Mouse (Mus musculus) MEL (cell line): Measurements from ENCODE around the gene Grk2. TPM values are rescaled to one million over a fixed set of nuclear protein-coding genes. Genes with fewer than 3 reads are reported as not detected.

Experiments
- DNase-seq: peaks from one replicate; pipeline ENCODE4 v3.0.0; 2011; ENCODE audit warnings: low read depth, low spot score
- H3K27ac ChIP-seq: 2 replicates; pipeline ENCODE4 v1.5.1; 2012; ENCODE audit warnings: low read depth, mild to moderate bottlenecking, control low read depth, low read length, moderate library complexity; ENCODE audit not compliant: control insufficient read depth
- H3K27me3 ChIP-seq, 2 experiments: fragments of 150-350 bp in 1 of 2; sonication (generic) in 1 of 2; 2 replicates each; pipeline ENCODE4 v1.6.1; 2012; ENCODE audit warnings: low read length in 2 of 2, mild to moderate bottlenecking in 2 of 2, improper control_type of control experiment in 1 of 2, moderate library complexity in 1 of 2; ENCODE audit not compliant: insufficient read depth in 2 of 2, control insufficient read depth in 1 of 2
- H3K36me3 ChIP-seq, 2 experiments: 2 replicates each; pipeline ENCODE4 v1.6.1; 2012 to 2014; ENCODE audit warnings: low read length in 2 of 2, improper control_type of control experiment in 1 of 2, inconsistent platforms in 1 of 2, mild to moderate bottlenecking in 1 of 2; ENCODE audit not compliant: insufficient read depth in 2 of 2, control insufficient read depth in 1 of 2
- H3K4me1 ChIP-seq, 2 experiments: fragments of 150-350 bp in 1 of 2; sonication (generic) in 1 of 2; 2 replicates each; pipeline ENCODE4 v1.6.1; 2012; ENCODE audit warnings: low read length in 2 of 2, improper control_type of control experiment in 1 of 2, mild to moderate bottlenecking in 1 of 2; ENCODE audit not compliant: insufficient read depth in 2 of 2, control insufficient read depth in 1 of 2
- H3K4me3 ChIP-seq, 2 experiments: fragments of 150-350 bp in 1 of 2; sonication (generic) in 1 of 2; 2 replicates each; pipeline ENCODE4 v1.5.1; 2012; ENCODE audit warnings: low read depth in 2 of 2, low read length in 2 of 2, mild to moderate bottlenecking in 2 of 2, moderate library complexity in 2 of 2, control low read depth in 1 of 2, improper control_type of control experiment in 1 of 2; ENCODE audit not compliant: control insufficient read depth in 1 of 2, insufficient read depth in 1 of 2
- H3K79me2 ChIP-seq: 2 replicates; pipeline ENCODE4 v1.6.1; 2012; ENCODE audit warnings: mild to moderate bottlenecking, low read length, moderate library complexity; ENCODE audit not compliant: control insufficient read depth, poor library complexity, insufficient read depth
- H3K9ac ChIP-seq: 2 replicates; pipeline ENCODE4 v1.6.1; 2012; ENCODE audit warnings: low read depth, mild to moderate bottlenecking, control low read depth, low read length, moderate library complexity; ENCODE audit not compliant: control insufficient read depth, poor library complexity, severe bottlenecking
- H3K9me3 ChIP-seq: fragments of 150-350 bp; sonication (generic); replicated peaks from 2 replicates; pipeline ENCODE4 v1.6.1; 2012; ENCODE audit warnings: mild to moderate bottlenecking, low read length, improper control_type of control experiment, moderate library complexity; ENCODE audit not compliant: insufficient read depth
- BHLHE40 ChIP-seq: IDR thresholded peaks from 2 replicates; pipeline ENCODE4 v1.6.1; 2012; ENCODE audit warnings: low read depth, mild to moderate bottlenecking, inconsistent platforms, low read length, improper control_type of control experiment, borderline replicate concordance
- CHD1 ChIP-seq: IDR thresholded peaks from 2 replicates; pipeline ENCODE4 v1.6.1; 2012; ENCODE audit warnings: low read depth, mild to moderate bottlenecking, inconsistent platforms, low read length, improper control_type of control experiment
- CHD2 ChIP-seq: IDR thresholded peaks from 2 replicates; pipeline ENCODE4 v1.6.1; 2011; ENCODE audit warnings: low read length, improper control_type of control experiment
- E2F4 ChIP-seq: IDR thresholded peaks from 2 replicates; pipeline ENCODE4 v1.6.1; 2011; ENCODE audit warnings: low read depth, low read length, improper control_type of control experiment, borderline replicate concordance
- EP300 ChIP-seq, 2 experiments: IDR thresholded peaks; 2 replicates each; pipeline ENCODE4 v1.6.1; 2011; ENCODE audit warnings: improper control_type of control experiment in 2 of 2, low read length in 2 of 2, low read depth in 1 of 2, mild to moderate bottlenecking in 1 of 2
- ETS1 ChIP-seq: IDR thresholded peaks from 2 replicates; pipeline ENCODE4 v1.6.1; 2012; ENCODE audit warnings: low read depth, mild to moderate bottlenecking, inconsistent platforms, low read length, improper control_type of control experiment, moderate library complexity
- GABPA ChIP-seq: IDR thresholded peaks from 2 replicates; pipeline ENCODE4 v1.6.1; 2012; ENCODE audit warnings: low read depth, mild to moderate bottlenecking, inconsistent platforms, low read length, improper control_type of control experiment, moderate library complexity
- GATA1 ChIP-seq: IDR thresholded peaks from 2 replicates; pipeline ENCODE4 v1.6.1; 2011; ENCODE audit warnings: low read depth, low read length, improper control_type of control experiment
- HCFC1 ChIP-seq: IDR thresholded peaks from 2 replicates; pipeline ENCODE4 v1.6.1; 2012; ENCODE audit warnings: low read depth, mild to moderate bottlenecking, inconsistent platforms, low read length, improper control_type of control experiment, moderate library complexity
- JUND ChIP-seq: IDR thresholded peaks from 2 replicates; pipeline ENCODE4 v1.6.1; 2011; ENCODE audit warnings: low read depth, mild to moderate bottlenecking, improper control_type of control experiment, low read length
- KAT2A ChIP-seq: conservative IDR thresholded peaks from 2 replicates; pipeline ENCODE4 v1.6.1; 2012; ENCODE audit warnings: low read depth, low read length, improper control_type of control experiment, inconsistent platforms
- MAFK ChIP-seq: IDR thresholded peaks from 2 replicates; pipeline ENCODE4 v1.6.1; 2011; ENCODE audit warnings: low read depth, mild to moderate bottlenecking, low read length, improper control_type of control experiment, borderline replicate concordance
- MAZ ChIP-seq: IDR thresholded peaks from 2 replicates; pipeline ENCODE4 v1.6.1; 2012; ENCODE audit warnings: low read depth, mild to moderate bottlenecking, inconsistent platforms, low read length, improper control_type of control experiment
- MXI1 ChIP-seq: IDR thresholded peaks from 2 replicates; pipeline ENCODE4 v1.6.1; 2011; ENCODE audit warnings: mild to moderate bottlenecking, low read depth, low read length, improper control_type of control experiment
- MYB ChIP-seq: IDR thresholded peaks from 2 replicates; pipeline ENCODE4 v1.6.1; 2011; ENCODE audit warnings: mild to moderate bottlenecking, low read depth, low read length, improper control_type of control experiment
- MYC ChIP-seq: IDR thresholded peaks from 2 replicates; pipeline ENCODE4 v1.6.1; 2011; ENCODE audit warnings: low read depth, mild to moderate bottlenecking, low read length, improper control_type of control experiment, moderate library complexity
- NRF1 ChIP-seq: IDR thresholded peaks from 2 replicates; pipeline ENCODE4 v1.6.1; 2014; ENCODE audit warnings: low read depth, mild to moderate bottlenecking, inconsistent platforms, low read length, improper control_type of control experiment, moderate library complexity; ENCODE audit not compliant: poor library complexity, insufficient read depth, severe bottlenecking
- POLR2A ChIP-seq, 2 experiments: IDR thresholded peaks; 2 replicates each; pipeline ENCODE4 v1.6.1; 2011 to 2012; ENCODE audit warnings: low read length in 2 of 2, mild to moderate bottlenecking in 2 of 2, control low read depth in 1 of 2, improper control_type of control experiment in 1 of 2, low read depth in 1 of 2, moderate library complexity in 1 of 2; ENCODE audit not compliant: control insufficient read depth in 1 of 2, insufficient read depth in 1 of 2, poor library complexity in 1 of 2
- RAD21 ChIP-seq: IDR thresholded peaks from 2 replicates; pipeline ENCODE4 v1.6.1; 2011; ENCODE audit warnings: mild to moderate bottlenecking, low read depth, low read length, improper control_type of control experiment
- SIN3A ChIP-seq: IDR thresholded peaks from 2 replicates; pipeline ENCODE4 v1.6.1; 2012; ENCODE audit warnings: low read length, improper control_type of control experiment, inconsistent platforms
- SMC3 ChIP-seq: IDR thresholded peaks from 2 replicates; pipeline ENCODE4 v1.6.1; 2011; ENCODE audit warnings: low read depth, low read length, improper control_type of control experiment
- TAL1 ChIP-seq: IDR thresholded peaks from 2 replicates; pipeline ENCODE4 v1.6.1; 2012; ENCODE audit warnings: mild to moderate bottlenecking, inconsistent platforms, low read length, moderate library complexity, mixed read lengths
- TBP ChIP-seq: IDR thresholded peaks from 2 replicates; pipeline ENCODE4 v1.8.0; 2011; ENCODE audit warnings: low read depth, low read length, improper control_type of control experiment
- UBTF ChIP-seq: IDR thresholded peaks from 2 replicates; pipeline ENCODE4 v1.6.1; 2012; ENCODE audit warnings: low read depth, mild to moderate bottlenecking, inconsistent platforms, low read length, improper control_type of control experiment, moderate library complexity, borderline replicate concordance; ENCODE audit not compliant: insufficient read depth
- USF1 ChIP-seq: IDR thresholded peaks from 2 replicates; pipeline ENCODE4 v1.6.1; 2014; ENCODE audit warnings: low read depth, mild to moderate bottlenecking, inconsistent platforms, low read length, improper control_type of control experiment, moderate library complexity
- USF2 ChIP-seq, 2 experiments: IDR thresholded peaks; 2 replicates each; pipeline ENCODE4 v1.6.1; 2011 to 2012; ENCODE audit warnings: improper control_type of control experiment in 2 of 2, low read length in 2 of 2, borderline replicate concordance in 1 of 2, inconsistent platforms in 1 of 2, low read depth in 1 of 2, mild to moderate bottlenecking in 1 of 2; ENCODE audit not compliant: insufficient read depth in 1 of 2
- ZC3H11A ChIP-seq: IDR thresholded peaks from 2 replicates; pipeline ENCODE4 v1.6.1; 2012; ENCODE audit warnings: low read depth, mild to moderate bottlenecking, inconsistent platforms, low read length, improper control_type of control experiment
- ZKSCAN1 ChIP-seq: IDR thresholded peaks from 2 replicates; pipeline ENCODE4 v1.6.1; 2012; ENCODE audit warnings: low read depth, mild to moderate bottlenecking, inconsistent platforms, low read length, improper control_type of control experiment, moderate library complexity
- ZNF384 ChIP-seq: IDR thresholded peaks from 2 replicates; pipeline ENCODE4 v1.6.1; 2012; ENCODE audit warnings: low read depth, mild to moderate bottlenecking, inconsistent platforms, low read length, improper control_type of control experiment
- polyA plus RNA-seq, 2 experiments: library from polyadenylated mRNA; stranded (reverse) in 1 of 2; unstranded in 1 of 2; fragments of >175 nt in 1 of 2; fragments of >200 nt in 1 of 2; gene quantifications; 2 replicates each; pipeline versions ENCODE4 v1.2.1 to v1.2.4; 2012; ENCODE audit warnings: low replicate concordance in 2 of 2, low read depth in 1 of 2; ENCODE audit not compliant: insufficient read length in 2 of 2, insufficient read depth in 1 of 2, missing spikeins in 1 of 2
- total RNA-seq: library from RNA; depleted of rRNA; stranded (reverse); fragments of 300-350 nt; gene quantifications from 2 replicates; pipeline ENCODE4 v1.2.3, GENCODE M21; 2012

Grk2 gene
- total and polyA plus RNA-seq, 3 experiments: 75.2 to 105 TPM; not detected in 1

GRCm38 (mm10) chr19:4304871-4305321 lies 1.1 kb downstream of the Grk2 start:
- H3K27ac ChIP-seq: peak overlapping the region; percentile 90
- H3K4me1 ChIP-seq: peaks cover 14 to 53% of the 10 kb centered on the region in 2 experiments
- H3K9ac ChIP-seq: peak overlapping the region; percentile 93
- H3K27me3 ChIP-seq: no peaks in the 10 kb centered on the region
- no peaks in the 10 kb centered on the region for H3K9me3 ChIP-seq
- no peak; the same call in 1 of the 2 replicates for TF ChIP-seq CHD1
- TF ChIP-seq ETS1: peak; percentile 8; the same call in 1 of the 2 replicates
- TF ChIP-seq CHD2: no peak
- TF ChIP-seq USF2 (IDR thresholded peaks at IDR 0.05; ENCODE audit: borderline replicate concordance in 1 of 2, insufficient read depth in 1 of 2, low read depth in 1 of 2, low read length in 2 of 2): no peak
- TF ChIP-seq BHLHE40: no peak
- TF ChIP-seq SMC3: no peak
- TF ChIP-seq TAL1: no peak
- peak; percentile 42 for DNase-seq
- peaks cover 50% of the 10 kb centered on the region for H3K79me2 ChIP-seq
- H3K36me3 ChIP-seq: peaks cover 0 to 36% of the 10 kb centered on the region in 2 experiments; a peak in 2 of 4 replicates
- peak overlapping the region; percentile 75 to 99 for H3K4me3 ChIP-seq

DNA sequence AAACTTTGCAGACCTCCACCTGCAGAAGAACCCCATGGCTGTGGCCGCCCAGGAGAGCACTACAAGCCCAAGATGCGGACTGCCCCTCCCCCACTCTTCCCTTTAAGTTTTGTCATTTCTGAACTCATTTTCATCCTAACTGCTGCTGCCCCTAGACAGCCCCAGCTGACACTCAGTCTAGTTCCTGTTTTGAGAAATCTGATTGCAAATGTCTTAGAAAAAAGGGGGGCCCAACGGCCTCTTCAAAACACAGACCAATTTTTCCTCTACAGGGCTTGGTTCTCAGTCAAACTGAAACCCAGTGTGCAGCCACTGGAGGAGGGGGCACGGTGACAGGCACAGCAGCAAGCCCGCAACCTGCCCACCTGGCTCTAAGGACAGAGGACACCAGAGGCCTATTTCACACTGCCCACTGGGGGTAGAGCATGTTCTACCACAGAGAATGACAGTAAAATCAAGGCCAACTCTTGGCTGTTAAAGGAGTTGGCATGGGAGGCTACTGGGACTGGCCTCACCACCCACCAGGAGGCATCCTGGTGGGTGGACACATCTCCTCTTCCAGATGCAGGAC lies 1.7 kb downstream of the Grk2 start:
- Histone ChIP-seq H3K27me3 (no peaks in the 10 kb centered on the region), H3K9ac (peak overlapping the region; percentile 93), H3K79me2 (peaks cover 53% of the 10 kb centered on the region), H3K4me1 (peaks cover 20 to 59% of the 10 kb centered on the region in 2 experiments), H3K36me3 (peaks cover 0 to 41% of the 10 kb centered on the region in 2 experiments; a peak in 2 of 4 replicates), H3K4me3 (peak overlapping the region; percentile 75 to 99), H3K27ac (peak overlapping the region; percentile 90), H3K9me3 (no peaks in the 10 kb centered on the region)
- DNase-seq: peak; percentile 89
- TF ChIP-seq RAD21 (no peak), GABPA (no peak), CHD2 (peak; percentile 81), MYC (peak; percentile 57; the same call in 1 of the 2 replicates), SIN3A (peak; percentile 99), NRF1 (no peak), CHD1 (peak; percentile 80; the same call in 1 of the 2 replicates), MYB (peak; percentile 92), BHLHE40 (peak; percentile 49; the same call in 1 of the 2 replicates), SMC3 (no peak; the same call in 1 of the 2 replicates), EP300 (IDR thresholded peaks at IDR 0.05; ENCODE audit: low read depth in 1 of 2, low read length in 2 of 2) (peak; percentile 84 to 87), KAT2A (peak; percentile 44; the same call in 1 of the 2 replicates), UBTF (no peak), ZNF384 (peak; percentile 73), HCFC1 (peak; percentile 67), MXI1 (peak; percentile 91), ZKSCAN1 (no peak), MAFK (no peak), E2F4 (no peak), GATA1 (peak; percentile 63), TAL1 (no peak), USF2 (IDR thresholded peaks at IDR 0.05; ENCODE audit: borderline replicate concordance in 1 of 2, insufficient read depth in 1 of 2, low read depth in 1 of 2, low read length in 2 of 2) (no peak), TBP (peak; percentile 69), JUND (0 out of 2 replicates have a peak, but pooled peaks have one; percentile 54), ZC3H11A (no peak), POLR2A (IDR thresholded peaks at IDR 0.05; ENCODE audit: control insufficient read depth in 1 of 2, insufficient read depth in 1 of 2, low read depth in 1 of 2, low read length in 2 of 2, poor library complexity in 1 of 2) (peak in 1 of 2 experiments; percentile 39; a peak in 1 of 4 replicates), USF1 (no peak), MAZ (peak; percentile 91), ETS1 (peak; percentile 99)
